Mouse (Mus musculus) inflammation-experienced regulatory T-cells, adult 16 weeks (primary cell): Measurements from ENCODE around the gene Mroh8. TPM values are rescaled to one million over a fixed set of nuclear protein-coding genes. Genes with fewer than 3 reads are reported as not detected.

Experiments
- polyA plus RNA-seq: library from polyadenylated mRNA; unstranded; fragments of 100-300 nt; shearing (Covaris generic); gene quantifications from one replicate; pipeline ENCODE4 v1.2.1, GENCODE M21; 2017

Mroh8 gene
- polyA plus RNA-seq = 0.21 TPM

DNA sequence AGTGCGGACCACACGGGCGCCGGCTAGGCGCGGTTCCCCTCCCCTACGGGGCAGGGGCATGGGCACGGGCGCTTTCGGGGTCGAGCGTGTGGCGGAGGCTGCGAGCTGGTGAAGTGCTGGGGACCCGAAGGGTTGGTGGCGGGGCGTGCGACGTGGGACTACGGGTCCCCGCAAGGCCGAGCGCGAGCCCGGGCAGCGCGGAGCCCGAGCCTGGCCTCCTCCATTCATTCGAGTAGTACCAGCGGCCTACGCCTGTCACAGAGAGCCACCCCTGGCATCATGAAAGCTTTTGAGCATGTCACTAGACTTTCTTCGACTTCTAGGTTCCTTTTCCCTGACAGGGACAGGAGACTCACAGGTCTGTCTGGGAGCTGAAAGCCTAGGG, at the start of gene Mroh8:
TSS of gene Mroh8 (minus strand) at position 134 of the 385 bp plus-strand sequence.

DNA sequence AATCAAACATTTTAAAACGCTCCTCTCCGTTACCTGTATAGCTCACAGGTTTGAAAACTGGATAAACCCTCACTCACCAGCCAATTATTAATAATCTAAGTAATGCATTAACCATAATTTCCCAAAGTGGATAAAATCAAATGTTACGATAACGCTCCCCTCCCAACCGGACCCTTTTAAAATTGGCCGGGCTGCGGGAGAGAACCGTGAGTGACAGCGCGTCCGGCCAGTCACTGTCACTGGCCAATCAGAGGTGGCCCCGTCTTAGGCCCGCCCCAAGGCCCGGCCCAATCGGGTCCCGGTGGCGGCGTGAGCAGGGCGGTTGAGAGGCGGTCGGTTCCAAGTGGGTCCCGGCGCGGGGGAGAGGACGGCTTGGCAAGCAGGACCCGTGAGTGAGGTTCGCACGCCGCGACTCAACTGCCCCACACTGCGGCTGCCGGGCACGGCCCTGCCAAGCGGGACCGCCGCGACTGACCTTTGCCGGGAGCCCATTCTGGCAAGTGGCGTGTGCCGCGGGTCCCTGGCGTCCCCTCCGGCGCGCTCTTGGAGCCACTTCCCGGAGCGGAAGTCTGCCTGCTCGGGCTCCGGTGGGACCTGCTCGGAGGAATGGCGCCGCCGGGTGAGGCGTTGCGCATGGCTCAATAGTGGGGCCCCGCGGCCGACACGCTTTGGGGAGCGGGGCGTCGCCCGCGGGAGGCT, 483 bp downstream of the Mroh8 start, which contains the start of gene Rpn2:
TSS of gene Rpn2 (plus strand) at position 301 of the 699 bp plus-strand sequence.

GRCm38 (mm10) chr2:157204366-157205218, 74.8 kb downstream of the Mroh8 start, which contains the start of gene Rbl1:
Gene Rbl1 (minus strand): TSS chr2:157204534.

Other genes with a start within 250 kb of the Mroh8 start
- gene Soga1, start 200.3 kb downstream of the Mroh8 start, polyA plus RNA-seq = not detected
- gene Tldc2, start 192.5 kb downstream of the Mroh8 start, polyA plus RNA-seq = not detected
- 785 TPM for gene Samhd1, start 144.3 kb downstream of the Mroh8 start, polyA plus RNA-seq
- gene Rbl1, start 75.0 kb downstream of the Mroh8 start, polyA plus RNA-seq = 44.5 TPM
- 250 TPM for gene Rpn2, start 532 bp downstream of the Mroh8 start, polyA plus RNA-seq
- gene Ghrh, start 68.0 kb upstream of the Mroh8 start, polyA plus RNA-seq = not detected
- 62.0 TPM for gene Manbal, start 88.0 kb upstream of the Mroh8 start, polyA plus RNA-seq
- 1.5 TPM for gene Src, start 138.9 kb upstream of the Mroh8 start, polyA plus RNA-seq